Mouse (Mus musculus): ENCODE measurements around the gene Grsf1. TPM values are rescaled to one million over a fixed set of nuclear protein-coding genes. Genes with fewer than 3 reads are reported as not detected.

The Grsf1 gene
- 12.0 and 18.6 TPM in 2 replicates for polyA plus RNA-seq (2012; rRNA removed)

- DNase-seq (ENCODE audit: low read depth in 1 of 2, low spot score in 2 of 2), result peak; percentile 68 to 90
- no peaks in the 10 kb centered on the region; the same call in 1 of the 2 replicates for H3K36me3 ChIP-seq (ENCODE audit: control insufficient read depth, insufficient read depth, low read length)
- peak; percentile 48 for TF ChIP-seq POLR2A (IDR thresholded peaks at IDR 0.05; ENCODE audit: low read depth, low read length)
- no peak for TF ChIP-seq CTCF (IDR thresholded peaks at IDR 0.05; ENCODE audit: extremely low read depth, insufficient read depth, insufficient read length, insufficient replicate concordance)
Measured at GRCm38 (mm10) chr5:88675443-88676387, at the start of gene Grsf1. TSS of gene Grsf1 (minus strand) at chr5:88676171.

GRCm38 (mm10) chr5:88724030-88724429 is 48.1 kb upstream of the Grsf1 start:
- 79% methylated on average over 3 of the region's 3 CpGs for WGBS
- Histone ChIP-seq H3K27me3 (ENCODE audit: control insufficient read depth, insufficient read depth, low read length) (no peaks in the 10 kb centered on the region), H3K4me1 (ENCODE audit: control insufficient read depth, insufficient read depth, insufficient read length) (peaks cover 17% of the 10 kb centered on the region), H3K27ac (ENCODE audit: insufficient read depth, low read length) (no peak overlapping the region), H3K4me3 (ENCODE audit: extremely low read depth, insufficient read depth, insufficient read length) (no peak overlapping the region), H3K36me3 (ENCODE audit: control insufficient read depth, insufficient read depth, low read length) (no peaks in the 10 kb centered on the region)
- DNase-seq (ENCODE audit: low read depth in 1 of 2, low spot score in 2 of 2), result no peak
- no peak for TF ChIP-seq CTCF (IDR thresholded peaks at IDR 0.05; ENCODE audit: extremely low read depth, insufficient read depth, insufficient read length, insufficient replicate concordance)
- TF ChIP-seq POLR2A (IDR thresholded peaks at IDR 0.05; ENCODE audit: low read depth, low read length), result no peak

More at GRCm38 (mm10) chr5:88675443-88676387, at the start of gene Grsf1:
- Histone ChIP-seq H3K27ac (ENCODE audit: insufficient read depth, low read length) (peak within 1 kb of the TSS; percentile 81), H3K4me3 (ENCODE audit: extremely low read depth, insufficient read depth, insufficient read length) (peak within 1 kb of the TSS; percentile 86), H3K4me1 (ENCODE audit: control insufficient read depth, insufficient read depth, insufficient read length) (no peaks in the 10 kb centered on the region; the same call in 1 of the 2 replicates), H3K27me3 (ENCODE audit: control insufficient read depth, insufficient read depth, low read length) (no peaks in the 10 kb centered on the region)
- WGBS, result under 1% methylated on average over 109 of the region's 127 CpGs

- Histone ChIP-seq H3K27me3 (ENCODE audit: control insufficient read depth, insufficient read depth, low read length) (no peaks in the 10 kb centered on the region), H3K4me1 (ENCODE audit: control insufficient read depth, insufficient read depth, insufficient read length) (peaks cover 14% of the 10 kb centered on the region), H3K27ac (ENCODE audit: insufficient read depth, low read length) (no peak overlapping the region), H3K36me3 (ENCODE audit: control insufficient read depth, insufficient read depth, low read length) (no peaks in the 10 kb centered on the region), H3K4me3 (ENCODE audit: extremely low read depth, insufficient read depth, insufficient read length) (peak overlapping the region; percentile 100; the same call in 1 of the 2 replicates)
- no peak for DNase-seq (ENCODE audit: low read depth in 1 of 2, low spot score in 2 of 2)
- WGBS, result 68% methylated on average over 4 of the region's 4 CpGs
- TF ChIP-seq CTCF (IDR thresholded peaks at IDR 0.05; ENCODE audit: extremely low read depth, insufficient read depth, insufficient read length, insufficient replicate concordance) (no peak), POLR2A (IDR thresholded peaks at IDR 0.05; ENCODE audit: low read depth, low read length) (no peak)
Measured at GRCm38 (mm10) chr5:88722213-88722600, 46.2 kb upstream of the Grsf1 start.

- 7% methylated on average over 31 of the region's 31 CpGs for WGBS
- Histone ChIP-seq H3K27me3 (ENCODE audit: control insufficient read depth, insufficient read depth, low read length) (no peaks in the 10 kb centered on the region), H3K4me1 (ENCODE audit: control insufficient read depth, insufficient read depth, insufficient read length) (peaks cover 14% of the 10 kb centered on the region), H3K36me3 (ENCODE audit: control insufficient read depth, insufficient read depth, low read length) (no peaks in the 10 kb centered on the region), H3K27ac (ENCODE audit: insufficient read depth, low read length) (peak overlapping the region; percentile 24), H3K4me3 (ENCODE audit: extremely low read depth, insufficient read depth, insufficient read length) (peak overlapping the region; percentile 100)
- DNase-seq (ENCODE audit: low read depth in 1 of 2, low spot score in 2 of 2), result peak in 1 of 2 experiments; percentile 8
- TF ChIP-seq CTCF (IDR thresholded peaks at IDR 0.05; ENCODE audit: extremely low read depth, insufficient read depth, insufficient read length, insufficient replicate concordance) (no peak), POLR2A (IDR thresholded peaks at IDR 0.05; ENCODE audit: low read depth, low read length) (no peak)
Measured at GRCm38 (mm10) chr5:88721565-88722212, 45.7 kb upstream of the Grsf1 start.

GRCm38 (mm10) chr5:88721003-88721475 is 45.1 kb upstream of the Grsf1 start:
- WGBS, result under 1% methylated on average over 34 of the region's 38 CpGs
- DNase-seq (ENCODE audit: low read depth in 1 of 2, low spot score in 2 of 2), result no peak
- peak overlapping the region; percentile 78 for H3K27ac ChIP-seq (ENCODE audit: insufficient read depth, low read length)
- no peaks in the 10 kb centered on the region for H3K36me3 ChIP-seq (ENCODE audit: control insufficient read depth, insufficient read depth, low read length)
- H3K27me3 ChIP-seq (ENCODE audit: control insufficient read depth, insufficient read depth, low read length), result no peaks in the 10 kb centered on the region
- TF ChIP-seq CTCF (IDR thresholded peaks at IDR 0.05; ENCODE audit: extremely low read depth, insufficient read depth, insufficient read length, insufficient replicate concordance) (no peak), POLR2A (IDR thresholded peaks at IDR 0.05; ENCODE audit: low read depth, low read length) (no peak)
- H3K4me3 ChIP-seq (ENCODE audit: extremely low read depth, insufficient read depth, insufficient read length), result peak overlapping the region; percentile 100
- peaks cover 14% of the 10 kb centered on the region for H3K4me1 ChIP-seq (ENCODE audit: control insufficient read depth, insufficient read depth, insufficient read length)

GRCm38 (mm10) chr5:88720116-88721002 is 44.4 kb upstream of the Grsf1 start, which contains the start of gene Mob1b:
TSS of gene Mob1b (plus strand) at chr5:88720855.
- no peak for TF ChIP-seq CTCF (IDR thresholded peaks at IDR 0.05; ENCODE audit: extremely low read depth, insufficient read depth, insufficient read length, insufficient replicate concordance)
- TF ChIP-seq POLR2A (IDR thresholded peaks at IDR 0.05; ENCODE audit: low read depth, low read length), result peak; percentile 50
- Histone ChIP-seq H3K4me3 (ENCODE audit: extremely low read depth, insufficient read depth, insufficient read length) (peak within 1 kb of the TSS; percentile 100), H3K36me3 (ENCODE audit: control insufficient read depth, insufficient read depth, low read length) (no peaks in the 10 kb centered on the region), H3K27ac (ENCODE audit: insufficient read depth, low read length) (peak within 1 kb of the TSS; percentile 88), H3K4me1 (ENCODE audit: control insufficient read depth, insufficient read depth, insufficient read length) (peaks cover 14% of the 10 kb centered on the region), H3K27me3 (ENCODE audit: control insufficient read depth, insufficient read depth, low read length) (no peaks in the 10 kb centered on the region)
- peak; percentile 80 to 94 for DNase-seq (ENCODE audit: low read depth in 1 of 2, low spot score in 2 of 2)
- under 1% methylated on average over 52 of the region's 54 CpGs for WGBS
